Mouse (Mus musculus) intestine, embryonic 16.5 days (tissue): ENCODE data around the gene Adamts1. TPM values are rescaled to one million over a fixed set of nuclear protein-coding genes. Genes with fewer than 3 reads are reported as not detected.

ENCODE experiments used
- ATAC-seq: fragments of 200-750 bp; cut with Nextera tagmentation; 2 replicates; pipeline ENCODE4 v1.8.0; 2017; ENCODE audit warnings: moderate TSS enrichment, moderate library complexity
- H3K27ac ChIP-seq: fragments of 300-500 bp; sonication (generic); 2 replicates; pipeline ENCODE4 v1.5.1; 2014; ENCODE audit warnings: mild to moderate bottlenecking, low read length
- H3K27me3 ChIP-seq: fragments of 300-500 bp; sonication (generic); replicated peaks from 2 replicates; pipeline ENCODE4 v1.6.1; 2014; ENCODE audit warnings: low read length, control low read depth, mixed read lengths; ENCODE audit not compliant: control insufficient read depth, insufficient read depth
- H3K36me3 ChIP-seq: fragments of 300-500 bp; sonication (generic); 2 replicates; pipeline ENCODE4 v1.6.1; 2014; ENCODE audit warnings: low read length, control low read depth; ENCODE audit not compliant: control insufficient read depth, insufficient read depth
- H3K4me1 ChIP-seq: fragments of 300-500 bp; sonication (generic); 2 replicates; pipeline ENCODE4 v1.6.1; 2014; ENCODE audit warnings: low read length, control low read depth, mixed read lengths; ENCODE audit not compliant: control insufficient read depth, insufficient read depth
- H3K4me2 ChIP-seq: fragments of 300-500 bp; sonication (generic); 2 replicates; pipeline ENCODE4 v1.6.1; 2014; ENCODE audit warnings: low read depth, low read length, control low read depth
- H3K4me3 ChIP-seq: fragments of 300-500 bp; sonication (generic); 2 replicates; pipeline ENCODE4 v1.5.1; 2014; ENCODE audit warnings: mild to moderate bottlenecking, low read length
- H3K9ac ChIP-seq: fragments of 300-500 bp; sonication (generic); 2 replicates; pipeline ENCODE4 v1.6.1; 2014; ENCODE audit warnings: low read depth, low read length
- H3K9me3 ChIP-seq: fragments of 300-500 bp; sonication (generic); 2 replicates; pipeline ENCODE4 v1.6.1; 2016; ENCODE audit warnings: low read length, control low read depth; ENCODE audit not compliant: control insufficient read depth
- WGBS: fragments of 180-500 bp; shearing (Covaris S2); extraction: QIAGEN DNeasy Blood & Tissue Kit; methylation state at CpG from one replicate; pipeline ENCODE4 v1.1.7; 2014; 5-methylcytosine and 5-hydroxymethylcytosine counted together
- polyA plus RNA-seq: library from polyadenylated mRNA; unstranded; fragments of >200 nt; fragmentation: Nextera tagmentation; extraction: Ambion mirVana; gene quantifications from 2 replicates; pipeline ENCODE4 v1.2.1, GENCODE M21; 2015

The Adamts1 gene
- polyA plus RNA-seq, 1 experiment from 2014 or later, result 22.4 TPM

DNA sequence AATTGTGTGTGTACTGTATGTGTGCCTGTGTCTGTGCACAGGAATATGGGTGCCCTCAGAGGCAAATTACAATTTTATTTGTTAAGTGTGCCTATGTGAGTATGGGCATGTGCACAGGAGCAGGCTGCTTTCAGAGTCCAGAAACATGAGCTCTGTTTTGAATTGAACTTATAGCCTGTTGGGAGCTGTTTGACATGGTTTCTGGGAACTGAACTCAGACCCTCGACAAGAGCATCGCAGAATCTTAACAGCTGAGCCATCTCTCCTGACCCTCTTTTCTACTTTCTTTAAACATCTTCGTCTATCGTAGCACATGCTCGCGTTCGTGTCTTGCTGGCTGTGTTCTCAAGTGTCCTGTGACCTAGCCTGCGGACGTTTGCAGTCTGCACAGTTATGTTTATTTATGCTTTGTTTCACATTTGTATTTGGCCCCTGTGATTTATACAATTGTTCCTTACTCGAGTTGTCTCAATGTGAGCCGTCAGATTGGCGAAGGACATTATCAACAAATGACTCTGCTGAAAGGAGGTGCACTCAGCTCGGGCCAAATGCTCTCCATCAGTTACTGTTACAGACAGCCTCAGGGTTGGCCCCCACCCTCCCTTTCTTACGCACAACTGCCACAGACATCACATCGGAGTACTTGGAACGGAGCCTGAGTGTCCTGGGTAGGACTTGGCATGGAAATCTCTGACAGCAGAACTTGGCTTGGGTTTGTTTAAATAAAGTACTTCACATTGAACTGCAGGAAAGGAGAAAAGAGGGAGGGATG, 55.1 kb downstream of the Adamts1 start:
- Histone ChIP-seq H3K4me3 (no peak overlapping the region), H3K9ac (no peak overlapping the region), H3K4me1 (no peaks in the 10 kb centered on the region), H3K27ac (no peak overlapping the region; the same call in 1 of the 2 replicates), H3K9me3 (no peaks in the 10 kb centered on the region), H3K4me2 (no peak overlapping the region), H3K27me3 (no peaks in the 10 kb centered on the region), H3K36me3 (no peaks in the 10 kb centered on the region)
- peak; percentile 94 for ATAC-seq
- WGBS, result 44% methylated on average over 16 of the region's 16 CpGs

DNA sequence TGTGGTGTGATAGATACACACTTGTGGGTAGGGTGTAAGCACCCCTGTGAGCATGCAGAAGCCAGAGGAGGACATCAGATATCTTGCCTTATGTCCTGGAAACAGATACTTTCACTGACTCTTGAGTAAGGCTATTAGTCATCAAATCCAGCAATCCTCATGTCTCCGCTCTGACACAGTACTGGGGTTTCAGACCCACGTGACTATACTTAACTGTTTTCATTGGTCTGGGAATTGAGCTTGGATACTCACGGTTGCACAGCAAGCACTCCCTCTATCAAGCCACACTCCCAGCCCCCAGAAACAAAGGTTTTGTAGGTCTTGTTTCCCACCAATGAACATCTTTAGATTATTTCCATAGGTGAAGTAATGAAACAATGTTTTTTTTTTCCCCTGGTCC, 56.5 kb downstream of the Adamts1 start:
- H3K4me2 ChIP-seq, result no peak overlapping the region
- no peak overlapping the region for H3K9ac ChIP-seq
- WGBS, result 81% methylated on average over 3 of the region's 3 CpGs
- no peak for ATAC-seq
- H3K27me3 ChIP-seq, result no peaks in the 10 kb centered on the region
- no peak overlapping the region for H3K27ac ChIP-seq
- H3K9me3 ChIP-seq, result no peaks in the 10 kb centered on the region
- no peaks in the 10 kb centered on the region for H3K4me1 ChIP-seq
- no peak overlapping the region for H3K4me3 ChIP-seq
- H3K36me3 ChIP-seq, result no peaks in the 10 kb centered on the region

Other genes with a start within 250 kb of the Adamts1 start
- 3.1 and 4.0 TPM in 2 replicates for gene Cyyr1, start 249.7 kb downstream of the Adamts1 start, polyA plus RNA-seq
- 1.3 TPM in 2 replicates for gene Adamts5, start 98.7 kb upstream of the Adamts1 start, polyA plus RNA-seq